Mouse (Mus musculus): ENCODE measurements around the gene Hs1bp3. TPM values are rescaled to one million over a fixed set of nuclear protein-coding genes. Genes with fewer than 3 reads are reported as not detected.

Gene Hs1bp3
- 5.6 TPM for polyA plus RNA-seq (2017; shearing (Covaris generic))

DNA sequence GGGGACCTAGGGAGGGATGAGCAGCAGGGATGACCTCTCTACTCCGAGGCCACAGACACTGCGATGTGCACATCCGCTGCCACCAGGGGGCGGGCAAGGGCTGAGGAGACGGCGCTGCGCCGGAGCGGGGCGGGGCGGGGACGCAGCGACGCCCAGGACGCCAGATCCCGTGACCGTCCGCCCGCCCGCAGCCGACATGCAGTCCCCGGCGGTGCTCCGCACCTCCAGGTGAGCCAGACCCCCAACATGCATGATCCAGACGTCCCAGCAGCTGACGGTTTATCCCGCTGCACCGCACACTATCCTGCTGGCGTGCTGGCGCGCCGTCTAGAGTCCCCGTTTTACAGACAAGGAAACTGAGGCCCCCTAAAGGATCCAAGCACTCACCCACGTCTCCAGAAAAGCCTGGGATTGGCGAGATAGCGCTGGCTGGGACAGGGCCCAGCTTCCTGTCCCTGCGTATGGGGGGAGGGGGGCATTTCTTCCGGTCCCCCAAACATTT lies at the start of gene Hs1bp3:
Hs1bp3 (plus strand) TSS at position 163 of the 502 bp plus-strand sequence.

DNA sequence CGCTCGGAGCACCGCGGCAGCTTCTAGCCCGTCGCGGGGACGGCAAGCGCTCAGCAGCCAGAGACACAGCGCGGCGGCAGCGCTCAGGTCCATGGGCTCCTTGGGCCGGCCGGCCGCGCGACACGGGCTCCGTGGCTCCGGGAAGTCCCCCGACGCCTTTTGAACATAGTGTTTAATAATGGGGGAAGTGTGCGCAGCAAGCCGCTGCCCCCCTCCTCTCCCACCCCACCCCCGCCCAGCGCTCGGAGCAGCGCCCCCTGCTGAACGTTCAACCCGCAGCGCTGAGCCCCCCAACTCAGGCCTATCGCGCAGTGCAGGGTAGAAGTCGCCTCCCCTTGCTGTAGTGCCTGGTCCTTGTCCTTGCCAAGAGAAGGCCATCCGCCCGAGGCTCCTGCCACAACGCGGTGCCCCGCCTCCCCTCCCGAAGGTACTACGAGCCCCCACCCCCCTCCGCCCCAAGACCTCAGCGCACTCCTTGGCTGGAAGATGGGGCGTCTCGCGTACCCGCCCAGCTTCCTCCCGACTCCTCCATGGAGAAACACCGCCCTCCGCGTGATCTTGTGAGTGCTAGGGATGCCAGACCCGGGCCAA lies 11.3 kb upstream of the Hs1bp3 start, which contains the start of gene Gdf7:
Gdf7 (minus strand) TSS at position 114 of the 591 bp plus-strand sequence.

Other genes with a start within 250 kb of the Hs1bp3 start
- gene Ldah, start 105.3 kb upstream of the Hs1bp3 start, polyA plus RNA-seq (2017; shearing (Covaris generic)): 43.1 TPM
- not detected for gene Gdf7, start 11.5 kb upstream of the Hs1bp3 start, polyA plus RNA-seq (2017; shearing (Covaris generic))
- 55.4 TPM for gene Rhob, start 186.6 kb downstream of the Hs1bp3 start, polyA plus RNA-seq (2017; shearing (Covaris generic))

All from effector memory CD4-positive, alpha-beta T cell, adult 5 months (primary cell).